Mouse (Mus musculus) neural tube, embryonic 14.5 days (tissue): ENCODE measurements around the gene Tmem110. TPM values are rescaled to one million over a fixed set of nuclear protein-coding genes. Genes with fewer than 3 reads are reported as not detected.

Experiments
- ATAC-seq: fragments of 200-750 bp; cut with Nextera tagmentation; 2 replicates; pipeline ENCODE4 v1.8.0; 2017; ENCODE audit warnings: low read depth, mild to moderate bottlenecking, moderate TSS enrichment, moderate library complexity
- H3K27ac ChIP-seq: fragments of 300-500 bp; sonication (generic); 2 replicates; pipeline ENCODE4 v1.5.1; 2014; ENCODE audit warnings: low read depth, mild to moderate bottlenecking, control low read depth, low read length, moderate library complexity, mixed read lengths
- H3K27me3 ChIP-seq: fragments of 300-500 bp; sonication (generic); 2 replicates; pipeline ENCODE4 v1.6.1; 2014; ENCODE audit warnings: low read length; ENCODE audit not compliant: control insufficient read depth, insufficient read depth
- H3K36me3 ChIP-seq: fragments of 300-500 bp; sonication (generic); 2 replicates; pipeline ENCODE4 v1.6.1; 2014; ENCODE audit warnings: low read length, mixed read lengths; ENCODE audit not compliant: control insufficient read depth, insufficient read depth
- H3K4me1 ChIP-seq: fragments of 300-500 bp; sonication (generic); 2 replicates; pipeline ENCODE4 v1.6.1; 2014; ENCODE audit warnings: low read length; ENCODE audit not compliant: control insufficient read depth, insufficient read depth
- H3K4me2 ChIP-seq: fragments of 300-500 bp; sonication (generic); 2 replicates; pipeline ENCODE4 v1.6.1; 2014; ENCODE audit warnings: mild to moderate bottlenecking, low read depth, low read length, control low read depth
- H3K4me3 ChIP-seq: fragments of 300-500 bp; sonication (generic); 2 replicates; pipeline ENCODE4 v1.5.1; 2014; ENCODE audit warnings: low read depth, low read length, control low read depth, mixed read lengths
- H3K9ac ChIP-seq: fragments of 300-500 bp; sonication (generic); replicated peaks from 2 replicates; pipeline ENCODE4 v1.6.1; 2014; ENCODE audit warnings: low read depth, mild to moderate bottlenecking, control low read depth, low read length, mixed read lengths
- H3K9me3 ChIP-seq: fragments of 300-500 bp; sonication (generic); 2 replicates; pipeline ENCODE4 v1.6.1; 2016; ENCODE audit warnings: low read length; ENCODE audit not compliant: control insufficient read depth
- WGBS: fragments of 180-500 bp; shearing (Covaris S2); extraction: QIAGEN DNeasy Blood & Tissue Kit; methylation state at CpG from one replicate; pipeline ENCODE4 v1.1.7; 2014; 5-methylcytosine and 5-hydroxymethylcytosine counted together
- polyA plus RNA-seq: library from polyadenylated mRNA; unstranded; fragments of >200 nt; fragmentation: Nextera tagmentation; extraction: Ambion mirVana; gene quantifications from 2 replicates; pipeline ENCODE4 v1.2.1, GENCODE M21; 2014

Tmem110 gene
- polyA plus RNA-seq, 1 experiment from 2014 or later = 19.3 TPM

- Histone ChIP-seq H3K4me1 (no peaks in the 10 kb centered on the region), H3K27ac (no peak overlapping the region), H3K4me2 (no peak overlapping the region), H3K9ac (no peak overlapping the region), H3K36me3 (no peaks in the 10 kb centered on the region), H3K4me3 (no peak overlapping the region), H3K9me3 (no peaks in the 10 kb centered on the region), H3K27me3 (no peaks in the 10 kb centered on the region)
- 96% methylated on average over 3 of the region's 3 CpGs for WGBS
- ATAC-seq = no peak
Observed at GRCm38 (mm10) chr14:30855316-30855715, 29.9 kb downstream of the Tmem110 start.

GRCm38 (mm10) chr14:30856885-30857507 lies 31.6 kb downstream of the Tmem110 start:
- Histone ChIP-seq H3K27ac (no peak overlapping the region), H3K9me3 (no peaks in the 10 kb centered on the region), H3K36me3 (no peaks in the 10 kb centered on the region), H3K4me2 (no peak overlapping the region), H3K9ac (no peak overlapping the region), H3K27me3 (no peaks in the 10 kb centered on the region), H3K4me3 (no peak overlapping the region), H3K4me1 (no peaks in the 10 kb centered on the region)
- ATAC-seq = no peak
- 94% methylated on average over 10 of the region's 10 CpGs for WGBS

GRCm38 (mm10) chr14:30857990-30858389 lies 32.6 kb downstream of the Tmem110 start:
- Histone ChIP-seq H3K4me3 (no peak overlapping the region), H3K4me1 (no peaks in the 10 kb centered on the region), H3K36me3 (no peaks in the 10 kb centered on the region), H3K27ac (no peak overlapping the region), H3K27me3 (no peaks in the 10 kb centered on the region), H3K4me2 (no peak overlapping the region), H3K9me3 (no peaks in the 10 kb centered on the region), H3K9ac (no peak overlapping the region)
- ATAC-seq = no peak
- WGBS = 74% methylated on average over 4 of the region's 4 CpGs

GRCm38 (mm10) chr14:30861421-30862125 lies 36.2 kb downstream of the Tmem110 start:
- no peak overlapping the region for H3K9ac ChIP-seq
- no peak overlapping the region for H3K4me2 ChIP-seq
- H3K36me3 ChIP-seq = no peaks in the 10 kb centered on the region
- H3K9me3 ChIP-seq = no peaks in the 10 kb centered on the region
- no peaks in the 10 kb centered on the region for H3K27me3 ChIP-seq
- no peak overlapping the region for H3K4me3 ChIP-seq
- ATAC-seq = no peak
- H3K27ac ChIP-seq = no peak overlapping the region
- H3K4me1 ChIP-seq = no peaks in the 10 kb centered on the region
- 83% methylated on average over 16 of the region's 16 CpGs for WGBS

- WGBS = 91% methylated on average over 9 of the region's 9 CpGs
- no peaks in the 10 kb centered on the region for H3K9me3 ChIP-seq
Observed at GRCm38 (mm10) chr14:30862368-30862767, 37.0 kb downstream of the Tmem110 start.

GRCm38 (mm10) chr14:30865311-30865710 lies 39.9 kb downstream of the Tmem110 start:
- no peak for ATAC-seq
- Histone ChIP-seq H3K9ac (no peak overlapping the region), H3K27me3 (no peaks in the 10 kb centered on the region), H3K36me3 (no peaks in the 10 kb centered on the region), H3K4me3 (no peak overlapping the region), H3K27ac (no peak overlapping the region), H3K4me2 (no peak overlapping the region), H3K9me3 (no peaks in the 10 kb centered on the region), H3K4me1 (no peaks in the 10 kb centered on the region)
- 77% methylated on average over 3 of the region's 3 CpGs for WGBS

More at GRCm38 (mm10) chr14:30862368-30862767, 37.0 kb downstream of the Tmem110 start:
- no peak overlapping the region for H3K9ac ChIP-seq
- H3K36me3 ChIP-seq = no peaks in the 10 kb centered on the region
- H3K4me1 ChIP-seq = no peaks in the 10 kb centered on the region
- H3K4me3 ChIP-seq = no peak overlapping the region
- no peak for ATAC-seq
- no peak overlapping the region for H3K4me2 ChIP-seq
- no peaks in the 10 kb centered on the region for H3K27me3 ChIP-seq
- no peak overlapping the region for H3K27ac ChIP-seq

- H3K4me2 ChIP-seq = no peak overlapping the region
- no peak overlapping the region for H3K4me3 ChIP-seq
- no peaks in the 10 kb centered on the region for H3K27me3 ChIP-seq
- no peak overlapping the region for H3K27ac ChIP-seq
- no peaks in the 10 kb centered on the region for H3K36me3 ChIP-seq
- WGBS = 27% methylated on average over 5 of the region's 5 CpGs
- no peaks in the 10 kb centered on the region for H3K4me1 ChIP-seq
- ATAC-seq = no peak
- no peaks in the 10 kb centered on the region for H3K9me3 ChIP-seq
- no peak overlapping the region for H3K9ac ChIP-seq
Observed at GRCm38 (mm10) chr14:30867042-30867441, 41.7 kb downstream of the Tmem110 start.

- H3K27me3 ChIP-seq = no peaks in the 10 kb centered on the region
- H3K4me1 ChIP-seq = no peaks in the 10 kb centered on the region
- no peak for ATAC-seq
- no peak overlapping the region for H3K27ac ChIP-seq
- 93% methylated on average over 10 of the region's 10 CpGs for WGBS
- no peak overlapping the region for H3K4me3 ChIP-seq
- no peak overlapping the region for H3K9ac ChIP-seq
- H3K4me2 ChIP-seq = no peak overlapping the region
- H3K9me3 ChIP-seq = no peaks in the 10 kb centered on the region
- H3K36me3 ChIP-seq = peaks cover 7% of the 10 kb centered on the region
Observed at GRCm38 (mm10) chr14:30868826-30869225, 43.4 kb downstream of the Tmem110 start.

GRCm38 (mm10) chr14:30869391-30869801 lies 44.0 kb downstream of the Tmem110 start:
- no peak overlapping the region for H3K4me3 ChIP-seq
- H3K9me3 ChIP-seq = no peaks in the 10 kb centered on the region
- no peaks in the 10 kb centered on the region for H3K27me3 ChIP-seq
- ATAC-seq = no peak
- H3K4me2 ChIP-seq = no peak overlapping the region
- no peak overlapping the region for H3K27ac ChIP-seq
- H3K36me3 ChIP-seq = peaks cover 8% of the 10 kb centered on the region
- 82% methylated on average over 8 of the region's 8 CpGs for WGBS
- no peaks in the 10 kb centered on the region for H3K4me1 ChIP-seq
- H3K9ac ChIP-seq = no peak overlapping the region
